Mouse (Mus musculus): ENCODE data around the gene Exoc4. TPM values are rescaled to one million over a fixed set of nuclear protein-coding genes. Genes with fewer than 3 reads are reported as not detected.

Gene Exoc4
- polyA plus RNA-seq, 1 experiment from 2014 or later = 33.1 TPM

DNA sequence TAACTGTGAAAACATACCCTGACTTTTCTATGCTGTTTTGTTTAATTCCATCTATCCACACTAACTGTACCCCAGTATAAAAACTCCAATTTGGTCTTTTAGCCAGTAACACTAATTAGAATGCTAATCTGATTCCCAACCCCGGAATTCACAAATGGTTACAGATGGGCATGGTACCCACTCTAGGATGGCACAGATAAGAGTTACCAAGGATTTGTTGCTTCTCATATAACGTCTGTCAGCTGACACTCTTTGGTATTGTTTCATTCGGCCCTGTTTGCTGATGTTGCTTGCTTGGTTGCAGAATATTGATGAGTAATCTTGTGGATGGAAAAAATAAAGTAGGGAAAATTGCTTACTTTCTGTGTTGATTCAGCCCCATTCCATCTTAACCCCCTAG lies 462.9 kb downstream of the Exoc4 start:
- H3K27me3 ChIP-seq (ENCODE audit: insufficient read depth, low read length) = no peaks in the 10 kb centered on the region
- H3K9me3 ChIP-seq (ENCODE audit: low read depth, low read length) = no peaks in the 10 kb centered on the region
- no peak overlapping the region for H3K4me3 ChIP-seq (ENCODE audit: low read depth, low read length)
- no peak for DNase-seq
- no peaks in the 10 kb centered on the region for H3K36me3 ChIP-seq (ENCODE audit: insufficient read depth)
- TF ChIP-seq CTCF (IDR thresholded peaks at IDR 0.05; ENCODE audit: low read depth) = no peak
- WGBS = 64% methylated on average over 3 of the region's 3 CpGs
- no peak overlapping the region for H3K4me2 ChIP-seq
- no peaks in the 10 kb centered on the region for H3K4me1 ChIP-seq (ENCODE audit: insufficient read depth)
- ATAC-seq (ENCODE audit: insufficient read depth) = no peak
- no peak overlapping the region for H3K9ac ChIP-seq
- H3K27ac ChIP-seq (ENCODE audit: low read depth) = no peak overlapping the region

DNA sequence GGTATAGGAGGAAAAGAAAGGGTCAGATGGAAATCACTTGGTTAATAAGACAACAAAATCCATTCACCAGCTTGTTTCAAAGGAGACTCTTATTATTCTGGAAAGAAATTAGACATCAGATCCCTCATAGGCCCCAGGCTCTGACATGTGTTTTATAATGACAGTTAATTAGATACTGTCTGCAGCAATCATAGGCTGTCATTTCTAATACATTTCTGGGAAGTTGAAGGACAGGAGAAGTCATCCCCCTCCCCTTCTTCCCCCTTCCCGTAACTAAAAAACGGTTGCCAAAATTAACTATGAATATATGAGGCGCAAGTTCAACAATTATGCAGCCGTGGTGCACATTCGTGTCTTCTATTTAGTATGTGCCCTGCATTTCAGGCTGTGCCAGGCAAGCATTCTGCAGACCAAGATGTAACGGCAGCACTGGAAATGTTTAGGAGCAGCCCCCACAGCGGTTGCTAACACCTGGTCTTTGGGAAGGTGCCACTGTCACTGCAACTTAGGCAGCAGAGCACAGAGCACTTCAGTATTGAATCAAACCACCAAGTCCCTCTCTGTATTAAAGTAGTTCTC lies 463.7 kb downstream of the Exoc4 start:
- no peak for TF ChIP-seq CTCF (IDR thresholded peaks at IDR 0.05; ENCODE audit: low read depth)
- Histone ChIP-seq H3K4me3 (ENCODE audit: low read depth, low read length) (no peak overlapping the region), H3K36me3 (ENCODE audit: insufficient read depth) (no peaks in the 10 kb centered on the region), H3K9ac (no peak overlapping the region), H3K9me3 (ENCODE audit: low read depth, low read length) (no peaks in the 10 kb centered on the region), H3K4me2 (no peak overlapping the region), H3K4me1 (ENCODE audit: insufficient read depth) (no peaks in the 10 kb centered on the region), H3K27ac (ENCODE audit: low read depth) (no peak overlapping the region), H3K27me3 (ENCODE audit: insufficient read depth, low read length) (no peaks in the 10 kb centered on the region)
- ATAC-seq (ENCODE audit: insufficient read depth) = no peak
- WGBS = 79% methylated on average over 7 of the region's 7 CpGs
- DNase-seq = no peak

- H3K27me3 ChIP-seq (ENCODE audit: insufficient read depth, low read length) = no peaks in the 10 kb centered on the region
- DNase-seq (peak; percentile 59), ATAC-seq (ENCODE audit: insufficient read depth) (no peak)
- H3K9me3 ChIP-seq (ENCODE audit: low read depth, low read length) = no peaks in the 10 kb centered on the region
- H3K9ac ChIP-seq = no peak overlapping the region
- H3K27ac ChIP-seq (ENCODE audit: low read depth) = no peak overlapping the region
- no peaks in the 10 kb centered on the region for H3K4me1 ChIP-seq (ENCODE audit: insufficient read depth)
- no peak overlapping the region for H3K4me3 ChIP-seq (ENCODE audit: low read depth, low read length)
- WGBS = 56% methylated on average over 6 of the region's 6 CpGs
- H3K4me2 ChIP-seq = no peak overlapping the region
- H3K36me3 ChIP-seq (ENCODE audit: insufficient read depth) = no peaks in the 10 kb centered on the region
- no peak for TF ChIP-seq CTCF (IDR thresholded peaks at IDR 0.05; ENCODE audit: low read depth)
Observed at GRCm38 (mm10) chr6:33716254-33716965, 467.5 kb downstream of the Exoc4 start.

GRCm38 (mm10) chr6:33721166-33721565 lies 472.3 kb downstream of the Exoc4 start:
- Histone ChIP-seq H3K4me2 (no peak overlapping the region), H3K4me3 (ENCODE audit: low read depth, low read length) (no peak overlapping the region), H3K9ac (no peak overlapping the region), H3K36me3 (ENCODE audit: insufficient read depth) (no peaks in the 10 kb centered on the region), H3K9me3 (ENCODE audit: low read depth, low read length) (no peaks in the 10 kb centered on the region), H3K4me1 (ENCODE audit: insufficient read depth) (no peaks in the 10 kb centered on the region), H3K27me3 (ENCODE audit: insufficient read depth, low read length) (no peaks in the 10 kb centered on the region), H3K27ac (ENCODE audit: low read depth) (no peak overlapping the region)
- no peak for TF ChIP-seq CTCF (IDR thresholded peaks at IDR 0.05; ENCODE audit: low read depth)
- WGBS = 26% methylated on average over 4 of the region's 4 CpGs
- ATAC-seq (ENCODE audit: insufficient read depth) (no peak), DNase-seq (peak; percentile 4)

DNA sequence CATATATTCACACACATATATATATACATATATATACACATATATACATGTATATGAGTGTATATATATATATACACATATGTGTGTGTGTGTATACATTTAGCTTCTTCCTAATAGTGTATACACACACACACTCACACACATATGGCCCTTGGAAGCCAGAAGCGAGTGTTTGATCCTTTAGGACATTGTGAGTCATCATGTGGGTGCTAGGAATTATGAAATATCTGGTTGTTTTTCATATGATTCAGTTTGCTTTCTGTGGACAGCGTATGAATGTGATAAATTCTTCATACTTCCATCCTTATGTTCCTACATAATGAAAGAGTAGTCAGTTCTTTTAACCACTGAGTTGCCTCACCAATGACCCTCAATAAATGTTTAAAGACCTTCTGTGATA lies 473.9 kb downstream of the Exoc4 start:
- Histone ChIP-seq H3K4me2 (no peak overlapping the region), H3K9ac (no peak overlapping the region), H3K9me3 (ENCODE audit: low read depth, low read length) (no peaks in the 10 kb centered on the region), H3K27ac (ENCODE audit: low read depth) (no peak overlapping the region), H3K4me1 (ENCODE audit: insufficient read depth) (no peaks in the 10 kb centered on the region), H3K4me3 (ENCODE audit: low read depth, low read length) (no peak overlapping the region), H3K36me3 (ENCODE audit: insufficient read depth) (no peaks in the 10 kb centered on the region), H3K27me3 (ENCODE audit: insufficient read depth, low read length) (no peaks in the 10 kb centered on the region)
- WGBS = 79% methylated on average over 2 of the region's 2 CpGs
- TF ChIP-seq CTCF (IDR thresholded peaks at IDR 0.05; ENCODE audit: low read depth) = no peak
- no peak for ATAC-seq (ENCODE audit: insufficient read depth)
- no peak for DNase-seq

- Histone ChIP-seq H3K4me1 (ENCODE audit: insufficient read depth) (no peaks in the 10 kb centered on the region), H3K9ac (no peak overlapping the region), H3K9me3 (ENCODE audit: low read depth, low read length) (no peaks in the 10 kb centered on the region), H3K27me3 (ENCODE audit: insufficient read depth, low read length) (no peaks in the 10 kb centered on the region), H3K36me3 (ENCODE audit: insufficient read depth) (no peaks in the 10 kb centered on the region), H3K27ac (ENCODE audit: low read depth) (no peak overlapping the region), H3K4me2 (no peak overlapping the region), H3K4me3 (ENCODE audit: low read depth, low read length) (no peak overlapping the region)
- DNase-seq (peak; percentile 11), ATAC-seq (ENCODE audit: insufficient read depth) (no peak)
- no peak for TF ChIP-seq CTCF (IDR thresholded peaks at IDR 0.05; ENCODE audit: low read depth)
- 55% methylated on average over 3 of the region's 3 CpGs for WGBS
Observed at GRCm38 (mm10) chr6:33724596-33724995, 475.7 kb downstream of the Exoc4 start.

GRCm38 (mm10) chr6:33727271-33727670 lies 478.4 kb downstream of the Exoc4 start:
- ATAC-seq (ENCODE audit: insufficient read depth) (no peak), DNase-seq (no peak)
- no peak for TF ChIP-seq CTCF (IDR thresholded peaks at IDR 0.05; ENCODE audit: low read depth)
- H3K4me2 ChIP-seq = no peak overlapping the region
- H3K9me3 ChIP-seq (ENCODE audit: low read depth, low read length) = no peaks in the 10 kb centered on the region
- H3K36me3 ChIP-seq (ENCODE audit: insufficient read depth) = no peaks in the 10 kb centered on the region
- no peaks in the 10 kb centered on the region for H3K4me1 ChIP-seq (ENCODE audit: insufficient read depth)
- WGBS = 46% methylated on average over 1 of the region's 1 CpGs
- no peak overlapping the region for H3K27ac ChIP-seq (ENCODE audit: low read depth)
- no peak overlapping the region for H3K9ac ChIP-seq
- H3K27me3 ChIP-seq (ENCODE audit: insufficient read depth, low read length) = no peaks in the 10 kb centered on the region
- H3K4me3 ChIP-seq (ENCODE audit: low read depth, low read length) = no peak overlapping the region

Measured in lung, embryonic 14.5 days (tissue).